ENCODE assay signal across 12 mouse cellular contexts in the genomic region with DNA sequence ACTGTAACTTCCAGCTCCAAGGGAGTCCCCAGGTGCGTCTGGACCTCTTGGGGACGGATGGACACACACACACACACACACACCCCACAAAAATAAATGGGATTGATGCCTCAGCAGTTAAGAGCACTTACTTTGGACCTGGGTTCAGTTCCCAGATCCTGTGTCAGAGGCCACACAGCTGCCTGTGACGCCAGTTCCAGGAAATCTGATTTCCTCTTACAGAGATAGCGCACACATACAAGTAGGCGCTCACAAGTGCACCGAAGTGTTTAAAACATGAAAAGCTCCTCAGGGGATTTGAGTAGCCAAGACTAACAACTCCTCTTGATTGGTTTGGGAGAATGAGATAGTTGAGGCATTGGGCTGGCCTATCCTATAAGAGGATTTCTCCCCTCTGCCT. TPM values are rescaled to one million over a fixed set of nuclear protein-coding genes. Genes with fewer than 3 reads are reported as not detected.
"Had no signal": no experiment of that assay in that cellular context is flagged by ENCODE, and none has a peak within 500 bp of the region (broad histone marks: within the 10 kb centered on the region; RNA-seq: fewer than 3 reads in every experiment).

No protein-coding gene starts in this region.

- H3K4me1 ChIP-seq: limb, embryonic 13.5 days; midbrain, embryonic 12.5 days had no signal

- H3K9me3 ChIP-seq: limb, embryonic 13.5 days; midbrain, embryonic 12.5 days had no signal

- H3K27ac ChIP-seq: layer of hippocampus, adult 2 months; limb, embryonic 13.5 days; midbrain, embryonic 12.5 days had no signal

- H3K4me3 ChIP-seq: layer of hippocampus, adult 2 months; limb, embryonic 13.5 days; midbrain, embryonic 12.5 days had no signal

- H3K27me3 ChIP-seq: limb, embryonic 13.5 days; midbrain, embryonic 12.5 days had no signal

- H3K9ac ChIP-seq: limb, embryonic 13.5 days; midbrain, embryonic 12.5 days had no signal

- H3K4me2 ChIP-seq: limb, embryonic 13.5 days; midbrain, embryonic 12.5 days had no signal

- DNase-seq: kidney, adult 18-20 months; kidney, postnatal 10 days; kidney, postnatal 4 days; left cerebral cortex, postnatal 4 days; lung, adult 18-20 months; right cerebral cortex, postnatal 25 days; thymus, adult 18-20 months; thymus, postnatal 14 days had no signal

RNA-seq across cellular contexts. Expression of a gene that starts 33.9 kb away (rescaled TPM):
- polyA plus RNA-seq: lung, embryonic 16.5 days had no signal
